Comparison of ENCODE assay signal across 9 mouse cellular contexts in genomic region chr8:13455295-13455694, GRCm38 (mm10). TPM values are rescaled to one million over a fixed set of nuclear protein-coding genes. Genes with fewer than 3 reads are reported as not detected.
DNase-seq lines count a peak whose midpoint lies in the region; ATAC-seq and TF ChIP-seq lines count a peak whose summit lies in the region.
"Had no signal": no experiment of that assay in that cellular context is flagged by ENCODE, and none has a peak within 500 bp of the region (broad histone marks: within the 10 kb centered on the region; RNA-seq: fewer than 3 reads in every experiment).

No protein-coding gene starts in this region.

- no peaks in the 10 kb centered on the region for H3K27me3 ChIP-seq in kidney, postnatal 0 days (ENCODE audit: insufficient read depth, low read length)
- H3K27me3 ChIP-seq in stomach, embryonic 15.5 days (replicated peaks) = no peaks in the 10 kb centered on the region

- no peak overlapping the region for H3K4me2 ChIP-seq in kidney, postnatal 0 days (ENCODE audit: low read length)
- H3K4me2 ChIP-seq in stomach, embryonic 15.5 days = no peak overlapping the region

- no peak overlapping the region for H3K9ac ChIP-seq in kidney, postnatal 0 days (ENCODE audit: low read depth, low read length)
- no peak overlapping the region for H3K9ac ChIP-seq in stomach, embryonic 15.5 days

- no peaks in the 10 kb centered on the region for H3K9me3 ChIP-seq in kidney, postnatal 0 days (replicated peaks; ENCODE audit: low read length)
- H3K9me3 ChIP-seq in stomach, embryonic 15.5 days = no peaks in the 10 kb centered on the region

- no peak overlapping the region for H3K4me3 ChIP-seq in kidney, postnatal 0 days (replicated peaks; ENCODE audit: low read depth, low read length)
- H3K4me3 ChIP-seq in stomach, embryonic 15.5 days (replicated peaks) = no peak overlapping the region

- DNase-seq in cerebellum, adult 9-10 months = peak; percentile 51
- DNase-seq in cerebellum, adult 11-12 months = no peak
- peak; percentile 50 to 52 for DNase-seq in B cell, adult 2 months
- DNase-seq in brain, adult 2 months (ENCODE audit: low read depth, low spot score) = peak; percentile 72
- peak; percentile 59 for DNase-seq in kidney, postnatal 0 days (ENCODE audit: low spot score)
- peak; percentile 88 for DNase-seq in lung, postnatal 36 days

- no peaks in the 10 kb centered on the region for H3K36me3 ChIP-seq in kidney, postnatal 0 days (ENCODE audit: insufficient read depth, low read length)
- no peaks in the 10 kb centered on the region for H3K36me3 ChIP-seq in stomach, embryonic 15.5 days

- WGBS in kidney, postnatal 0 days = 13% methylated on average over 2 of the region's 2 CpGs
- 28% methylated on average over 2 of the region's 2 CpGs for WGBS in stomach, embryonic 15.5 days

- peak; percentile 89 for TF ChIP-seq CTCF in kidney, postnatal 0 days (IDR thresholded peaks at IDR 0.05; ENCODE audit: low read depth)

- H3K27ac ChIP-seq in kidney, postnatal 0 days = no peak overlapping the region
- no peak overlapping the region for H3K27ac ChIP-seq in stomach, embryonic 15.5 days

- ATAC-seq in granulocyte monocyte progenitor cell, adult 5-6 weeks (replicated peaks; ENCODE audit: poor library complexity, severe bottlenecking) = peak; percentile 52
- ATAC-seq in kidney, postnatal 0 days (replicated peaks; ENCODE audit: low FRiP score, low read depth) = peak; percentile 58
- ATAC-seq in stomach, embryonic 15.5 days (ENCODE audit: insufficient read depth, low FRiP score, low read depth) = peak; percentile 63; the same call in 1 of the 2 replicates

- H3K4me1 ChIP-seq in kidney, postnatal 0 days (replicated peaks; ENCODE audit: insufficient read depth, low read length) = no peaks in the 10 kb centered on the region
- no peaks in the 10 kb centered on the region for H3K4me1 ChIP-seq in stomach, embryonic 15.5 days

RNA-seq across cellular contexts. Expression of gene Tmem255b, which starts 20.3 kb away (rescaled TPM):
- total RNA-seq in granulocyte monocyte progenitor cell, adult 5-6 weeks (2014; fragmentation: Nextera tagmentation) = not detected in 2 replicates
- not detected in 2 replicates for total RNA-seq in granulocyte monocyte progenitor cell, adult 5-6 weeks (2017)
- 1.1 and 1.5 TPM in 2 replicates for polyA plus RNA-seq in kidney, postnatal 0 days (2015; fragmentation: Nextera tagmentation; extraction: Ambion mirVana)
- polyA plus RNA-seq in stomach, embryonic 15.5 days (2015; fragmentation: Nextera tagmentation; extraction: Ambion mirVana) = 2.8 and 3.0 TPM in 2 replicates

RNA-seq across cellular contexts. Expression of gene Gas6, which starts 39.0 kb away (rescaled TPM):
- total RNA-seq in granulocyte monocyte progenitor cell, adult 5-6 weeks (2014; fragmentation: Nextera tagmentation) = not detected in 2 replicates
- total RNA-seq in granulocyte monocyte progenitor cell, adult 5-6 weeks (2017) = 0.10 TPM in 1 of 2 replicates, not detected in the other
- polyA plus RNA-seq in kidney, postnatal 0 days (2015; fragmentation: Nextera tagmentation; extraction: Ambion mirVana) = 153 and 166 TPM in 2 replicates
- polyA plus RNA-seq in stomach, embryonic 15.5 days (2015; fragmentation: Nextera tagmentation; extraction: Ambion mirVana) = 113 and 130 TPM in 2 replicates

RNA-seq across cellular contexts. Expression of gene Grk1, which starts 50.4 kb away (rescaled TPM):
- total RNA-seq in granulocyte monocyte progenitor cell, adult 5-6 weeks (2014; fragmentation: Nextera tagmentation) = not detected in 2 replicates
- total RNA-seq in granulocyte monocyte progenitor cell, adult 5-6 weeks (2017) = 0.04 TPM in 1 of 2 replicates, not detected in the other
- polyA plus RNA-seq in kidney, postnatal 0 days (2015; fragmentation: Nextera tagmentation; extraction: Ambion mirVana) = 0.01 TPM in 1 of 2 replicates, not detected in the other
- polyA plus RNA-seq in stomach, embryonic 15.5 days (2015; fragmentation: Nextera tagmentation; extraction: Ambion mirVana) = 0.01 TPM in 1 of 2 replicates, not detected in the other
- total RNA-seq: layer of hippocampus, adult 8-10 months had no signal

RNA-seq across cellular contexts. Expression of gene Atp4b, which starts 58.7 kb away (rescaled TPM):
- total RNA-seq in granulocyte monocyte progenitor cell, adult 5-6 weeks (2014; fragmentation: Nextera tagmentation) = not detected in 2 replicates
- not detected in 2 replicates for total RNA-seq in granulocyte monocyte progenitor cell, adult 5-6 weeks (2017)
- 0.08 TPM in 1 of 2 replicates, not detected in the other for polyA plus RNA-seq in kidney, postnatal 0 days (2015; fragmentation: Nextera tagmentation; extraction: Ambion mirVana)
- 13.8 and 25.5 TPM in 2 replicates for polyA plus RNA-seq in stomach, embryonic 15.5 days (2015; fragmentation: Nextera tagmentation; extraction: Ambion mirVana)
- total RNA-seq: layer of hippocampus, adult 8-10 months had no signal
